Mouse (Mus musculus): Measurements from ENCODE around the gene Tmtc2. TPM values are rescaled to one million over a fixed set of nuclear protein-coding genes. Genes with fewer than 3 reads are reported as not detected.

Gene Tmtc2
- total RNA-seq, 1 experiment from 2014 or later: 5.0 TPM

GRCm38 (mm10) chr10:105153789-105154188, 420.5 kb downstream of the Tmtc2 start:
- DNase-seq: no peak

GRCm38 (mm10) chr10:105144382-105144781, 429.9 kb downstream of the Tmtc2 start:
- no peak for DNase-seq

- no peak for DNase-seq
These were observed 432.1 kb downstream of the Tmtc2 start for GRCm38 (mm10) chr10:105142201-105142600.

Data from adrenal gland, postnatal 25 days (tissue).